Mouse (Mus musculus) bone marrow macrophage, adult 2 months (primary cell): ENCODE measurements around the gene Gm29609.
A peak's percentile ranks its signal among the peaks of the same experiment; 100 is the strongest.

ENCODE experiments used
- CTCF ChIP-seq: IDR thresholded peaks from 2 replicates; pipeline ENCODE4 v1.5.1; 2012; ENCODE audit warnings: low read depth, mild to moderate bottlenecking, low read length, moderate library complexity
- POLR2A ChIP-seq: IDR thresholded peaks from 2 replicates; pipeline ENCODE4 v1.6.1; 2012; ENCODE audit warnings: mild to moderate bottlenecking, low read depth, low read length, borderline replicate concordance

- peak; percentile 31; the same call in 1 of the 2 replicates for TF ChIP-seq CTCF
- no peak for TF ChIP-seq POLR2A
These were observed 13.4 kb upstream of the Gm29609 start, which contains the start of the genes Snx17 and Eif2b4 for GRCm38 (mm10) chr5:31192939-31193630.
